Mouse (Mus musculus): ENCODE results near the gene Skap1.

DNA sequence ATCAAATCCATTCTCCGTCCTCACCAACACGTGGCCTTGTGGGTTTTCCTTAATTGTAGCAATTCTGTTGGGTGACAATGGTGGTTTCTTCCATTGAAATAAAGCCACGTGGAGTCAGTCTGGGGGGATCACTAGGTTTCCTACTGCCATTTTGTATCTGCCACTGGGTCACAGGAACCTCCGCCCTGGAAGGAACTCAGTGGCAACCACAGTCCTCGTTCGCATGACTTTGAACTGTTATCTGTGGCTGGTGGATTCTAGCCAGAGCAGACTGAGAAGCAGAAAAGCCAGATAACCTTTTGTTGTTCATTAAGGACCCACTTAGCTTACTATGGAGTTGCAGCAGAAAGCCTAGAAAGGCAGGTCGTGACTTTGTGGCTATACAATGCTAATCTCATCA is 204.0 kb downstream of the Skap1 start:
- TF ChIP-seq CTCF (IDR thresholded peaks at IDR 0.05; ENCODE audit: low read depth) = no peak
- TF ChIP-seq EP300 (IDR thresholded peaks at IDR 0.05; ENCODE audit: low read depth) = no peak

Measured in heart, postnatal 0 days (tissue).